Mouse (Mus musculus) CH12.LX (cell line): ENCODE measurements around the gene Fam83c. TPM values are rescaled to one million over a fixed set of nuclear protein-coding genes. Genes with fewer than 3 reads are reported as not detected.

Experiments used
- DNase-seq: peaks from one replicate; pipeline ENCODE4 v3.0.0-alpha.2; 2013; ENCODE audit errors: extremely low read depth
- H3K27ac ChIP-seq: 2 replicates; pipeline ENCODE4 v1.5.1; 2012; ENCODE audit warnings: low read depth, mild to moderate bottlenecking, control low read depth, moderate library complexity; ENCODE audit not compliant: insufficient read depth
- H3K27me3 ChIP-seq: replicated peaks from 2 replicates; pipeline ENCODE3; 2012; ENCODE audit warnings: inconsistent platforms
- H3K36me3 ChIP-seq, 2 experiments: replicated peaks in 1 of 2; 2 replicates each; pipeline versions ENCODE3 to v1.6.1; 2012; ENCODE audit warnings: inconsistent platforms in 1 of 2, low read length in 1 of 2, mild to moderate bottlenecking in 1 of 2, mixed read lengths in 1 of 2, moderate library complexity in 1 of 2; ENCODE audit not compliant: control insufficient read depth in 1 of 2, insufficient read depth in 1 of 2
- H3K4me1 ChIP-seq, 2 experiments: 2 replicates each; pipeline ENCODE4 v1.6.1; 2012; ENCODE audit warnings: inconsistent platforms in 1 of 2, moderate library complexity in 1 of 2; ENCODE audit not compliant: insufficient read depth in 2 of 2, control insufficient read depth in 1 of 2
- H3K4me2 ChIP-seq: 2 replicates; pipeline ENCODE4 v1.6.1; 2012; ENCODE audit warnings: low read depth, mild to moderate bottlenecking, control low read depth; ENCODE audit not compliant: poor library complexity, insufficient read depth, severe bottlenecking
- H3K4me3 ChIP-seq, 3 experiments: fragments of 150-350 bp in 1 of 3; sonication (generic) in 1 of 3; replicated peaks in 1 of 3; 2 replicates each; pipeline versions ENCODE3 to v1.5.1; 2011 to 2012; ENCODE audit warnings: low read depth in 2 of 3, low read length in 2 of 3, mild to moderate bottlenecking in 2 of 3, moderate library complexity in 2 of 3, control low read depth in 1 of 3, improper control_type of control experiment in 1 of 3, inconsistent platforms in 1 of 3, mixed read lengths in 1 of 3; ENCODE audit not compliant: poor library complexity in 1 of 3
- H3K79me2 ChIP-seq: replicated peaks from 2 replicates; pipeline ENCODE4 v1.6.1; 2012; ENCODE audit warnings: mild to moderate bottlenecking, moderate library complexity; ENCODE audit not compliant: control insufficient read depth, poor library complexity, insufficient read depth, severe bottlenecking; ENCODE audit errors: extremely low read depth
- H3K9ac ChIP-seq: 2 replicates; pipeline ENCODE4 v1.6.1; 2012; ENCODE audit warnings: low read depth, mild to moderate bottlenecking, control low read depth, moderate library complexity; ENCODE audit not compliant: insufficient read depth
- H3K9me3 ChIP-seq: replicated peaks from 2 replicates; pipeline ENCODE3; 2012; ENCODE audit warnings: low read length, inconsistent platforms, mixed read lengths
- BHLHE40 ChIP-seq: IDR thresholded peaks from 2 replicates; pipeline ENCODE4 v1.6.1; 2011; ENCODE audit warnings: mild to moderate bottlenecking, low read depth, low read length, improper control_type of control experiment
- CTCF ChIP-seq, 2 experiments: IDR thresholded peaks in 1 of 2; conservative IDR thresholded peaks in 1 of 2; 2 replicates each; pipeline ENCODE4 v1.5.1; 2011 to 2012; ENCODE audit warnings: low read depth in 2 of 2, low read length in 2 of 2, improper control_type of control experiment in 1 of 2, inconsistent platforms in 1 of 2, mild to moderate bottlenecking in 1 of 2, moderate library complexity in 1 of 2
- EP300 ChIP-seq: IDR thresholded peaks from 2 replicates; pipeline ENCODE4 v1.6.1; 2011; ENCODE audit warnings: low read length, improper control_type of control experiment
- ETS1 ChIP-seq: conservative IDR thresholded peaks from 2 replicates; pipeline ENCODE4 v1.6.1; 2012; ENCODE audit warnings: low read depth, mild to moderate bottlenecking, inconsistent platforms, low read length, improper control_type of control experiment, moderate library complexity
- JUN ChIP-seq: IDR thresholded peaks from 2 replicates; pipeline ENCODE4 v1.6.1; 2011; ENCODE audit warnings: low read depth, mild to moderate bottlenecking, low read length, improper control_type of control experiment, moderate library complexity; ENCODE audit not compliant: insufficient read depth
- JUND ChIP-seq: conservative IDR thresholded peaks from 2 replicates; pipeline ENCODE4 v1.6.1; 2011; ENCODE audit warnings: low read depth, low read length, improper control_type of control experiment
- KAT2A ChIP-seq: IDR thresholded peaks from 2 replicates; pipeline ENCODE4 v1.6.1; 2012; ENCODE audit warnings: low read length, improper control_type of control experiment, inconsistent platforms; ENCODE audit not compliant: insufficient replicate concordance
- MYC ChIP-seq: IDR thresholded peaks from 2 replicates; pipeline ENCODE4 v1.6.1; 2011; ENCODE audit warnings: low read depth, mild to moderate bottlenecking, improper control_type of control experiment, low read length
- NELFE ChIP-seq: IDR thresholded peaks from 2 replicates; pipeline ENCODE4 v1.6.1; 2011; ENCODE audit warnings: low read depth, low read length, improper control_type of control experiment
- NRF1 ChIP-seq: IDR thresholded peaks from 2 replicates; pipeline ENCODE4 v1.6.1; 2014; ENCODE audit warnings: low read depth, mild to moderate bottlenecking, inconsistent platforms, low read length, improper control_type of control experiment, moderate library complexity
- PAX5 ChIP-seq: IDR thresholded peaks from 2 replicates; pipeline ENCODE4 v1.6.1; 2012; ENCODE audit warnings: low read length, inconsistent platforms, mixed read lengths
- POLR2A ChIP-seq: IDR thresholded peaks from 2 replicates; pipeline ENCODE4 v1.6.1; 2011; ENCODE audit warnings: low read depth, mild to moderate bottlenecking, improper control_type of control experiment, low read length
- RAD21 ChIP-seq: IDR thresholded peaks from 2 replicates; pipeline ENCODE4 v1.6.1; 2011; ENCODE audit warnings: low read depth, mild to moderate bottlenecking, low read length, improper control_type of control experiment, moderate library complexity
- RCOR1 ChIP-seq: conservative IDR thresholded peaks from 2 replicates; pipeline ENCODE4 v1.6.1; 2012; ENCODE audit warnings: low read depth, mild to moderate bottlenecking, inconsistent platforms, low read length, improper control_type of control experiment
- SIN3A ChIP-seq: IDR thresholded peaks from 2 replicates; pipeline ENCODE4 v1.6.1; 2012; ENCODE audit warnings: low read length, improper control_type of control experiment, inconsistent platforms
- SMC3 ChIP-seq: IDR thresholded peaks from 2 replicates; pipeline ENCODE4 v1.6.1; 2011; ENCODE audit warnings: low read depth, low read length, improper control_type of control experiment
- TCF12 ChIP-seq: IDR thresholded peaks from 2 replicates; pipeline ENCODE4 v1.6.1; 2014; ENCODE audit warnings: low read depth, mild to moderate bottlenecking, inconsistent platforms, low read length, improper control_type of control experiment
- UBTF ChIP-seq: IDR thresholded peaks from 2 replicates; pipeline ENCODE4 v1.6.1; 2012; ENCODE audit warnings: low read depth, mild to moderate bottlenecking, inconsistent platforms, low read length, improper control_type of control experiment, moderate library complexity
- USF2 ChIP-seq: conservative IDR thresholded peaks from 2 replicates; pipeline ENCODE4 v1.6.1; 2011; ENCODE audit warnings: low read depth, low read length, improper control_type of control experiment
- ZC3H11A ChIP-seq: IDR thresholded peaks from 2 replicates; pipeline ENCODE4 v1.6.1; 2012; ENCODE audit warnings: low read depth, mild to moderate bottlenecking, inconsistent platforms, low read length, improper control_type of control experiment
- dilution Hi-C: fragments of 300-500 bp; cut with MboI; formaldehyde crosslinking; loops from 2 replicates; pipeline ENCODE4 v1.14.3; 2020; ENCODE audit warnings: low sequenced_read_pairs; ENCODE audit not compliant: extremely low pct_unique_long_range_greater_than_20kb, extremely low pct_ligation_motif_present
- in situ Hi-C: fragments of 300-500 bp; cut with MboI; formaldehyde crosslinking; loops from 3 replicates; pipeline ENCODE4 v1.14.3; 2019; ENCODE audit warnings: low sequenced_read_pairs, low pct_ligation_motif_present, low pct_unique_long_range_greater_than_20kb, mixed read lengths
- polyA plus RNA-seq: library from polyadenylated mRNA; unstranded; fragments of >175 nt; gene quantifications from 2 replicates; pipeline ENCODE4 v1.2.1, GENCODE M21; 2012; ENCODE audit warnings: low read depth; ENCODE audit not compliant: insufficient read length
- total RNA-seq, 2 experiments: library from RNA; depleted of rRNA; stranded (reverse); fragments of 300-350 nt in 1 of 2; fragments of >200 nt in 1 of 2; gene quantifications; 2 replicates each; pipeline ENCODE4 v1.2.3; 2012 to 2014

Gene Fam83c
- total and polyA plus RNA-seq, 3 experiments = 0.04 to 0.09 TPM; not detected in 1

- TF ChIP-seq CTCF (conservative IDR thresholded peaks at IDR 0.05 in 1 of 2, IDR thresholded peaks at IDR 0.05 in 1 of 2; ENCODE audit: low read depth in 2 of 2, low read length in 2 of 2) (peak; percentile 90 to 98), SIN3A (no peak), MYC (0 out of 2 replicates have a peak, but pooled peaks have one; percentile 43), BHLHE40 (0 out of 2 replicates have a peak, but pooled peaks have one; percentile 10), NELFE (no peak), NRF1 (peak; percentile 68), RAD21 (peak; percentile 82), SMC3 (peak; percentile 69)
- TF ChIP-seq, all 38 proteins: peak for 6
- in situ Hi-C loops = no loop called here
- Histone ChIP-seq H3K79me2 (no peaks in the 10 kb centered on the region), H3K4me3 (no peak overlapping the region), H3K27ac (no peak overlapping the region), H3K9ac (no peak overlapping the region), H3K36me3 (peaks cover 0 to 13% of the 10 kb centered on the region in 2 experiments), H3K27me3 (peaks cover 10% of the 10 kb centered on the region), H3K9me3 (no peaks in the 10 kb centered on the region), H3K4me2 (no peak overlapping the region), H3K4me1 (peaks cover 5 to 22% of the 10 kb centered on the region in 2 experiments; a peak in 3 of 4 replicates)
- peak; percentile 82 for DNase-seq
- dilution Hi-C loops = no loop called here
Measured at GRCm38 (mm10) chr2:155811821-155812396, 22.7 kb downstream of the Fam83c start.

- no peak overlapping the region for H3K9ac ChIP-seq
- H3K79me2 ChIP-seq = no peaks in the 10 kb centered on the region
- no peak for TF ChIP-seq POLR2A
- TF ChIP-seq UBTF = no peak
- no peak for TF ChIP-seq RCOR1
- no peak for TF ChIP-seq JUN
- no peak for TF ChIP-seq EP300
- TF ChIP-seq USF2 = no peak
- TF ChIP-seq KAT2A = no peak
- no peak for TF ChIP-seq TCF12
- TF ChIP-seq PAX5 = no peak
- TF ChIP-seq ZC3H11A = no peak
- no peak for TF ChIP-seq ETS1
- no peak for TF ChIP-seq JUND
- no peak for DNase-seq
- H3K27me3 ChIP-seq = peaks cover 32% of the 10 kb centered on the region
- in situ Hi-C loops = no loop called here
- dilution Hi-C loops = no loop called here
- no peak overlapping the region for H3K4me2 ChIP-seq
- H3K27ac ChIP-seq = no peak overlapping the region
- no peaks in the 10 kb centered on the region for H3K36me3 ChIP-seq
- H3K4me1 ChIP-seq = peaks cover 0 to 9% of the 10 kb centered on the region in 2 experiments; a peak in 2 of 4 replicates
- H3K4me3 ChIP-seq = no peak overlapping the region
- no peaks in the 10 kb centered on the region for H3K9me3 ChIP-seq
Measured at GRCm38 (mm10) chr2:155809620-155810019, 25.0 kb downstream of the Fam83c start.
